Mouse (Mus musculus) T-helper 2 cell (primary cell): ENCODE data around the gene Pgls.

Experiments used
- in situ Hi-C: fragments of 300-600 bp; cut with MboI, MseI; formaldehyde crosslinking; loops from one replicate; pipeline ENCODE4 v1.15.1; 2025; ENCODE audit warnings: high pct_unique_total_duplicates

Gene Pgls

GRCm38 (mm10) chr8:71591471-71592373 is at the start of gene Pgls:
Gene Pgls, plus strand, starts transcription at chr8:71592176.
- in situ Hi-C loops, result no loop called here

GRCm38 (mm10) chr8:71542632-71543343 is 49.2 kb upstream of the Pgls start, which contains the start of gene Mvb12a:
Gene Mvb12a, plus strand, starts transcription at chr8:71542922.
- in situ Hi-C loops, result no loop called here

- in situ Hi-C loops, result no loop called here
These were observed 48.2 kb upstream of the Pgls start for GRCm38 (mm10) chr8:71543755-71544154.

GRCm38 (mm10) chr8:71545053-71545452 is 46.9 kb upstream of the Pgls start:
- in situ Hi-C loops, result no loop called here

GRCm38 (mm10) chr8:71547590-71547989 is 44.4 kb upstream of the Pgls start:
- in situ Hi-C loops, result no loop called here

- in situ Hi-C loops, result no loop called here
These were observed 41.2 kb upstream of the Pgls start for GRCm38 (mm10) chr8:71550754-71551153.

GRCm38 (mm10) chr8:71552770-71553169 is 39.2 kb upstream of the Pgls start:
- in situ Hi-C loops, result no loop called here

- in situ Hi-C loops, result no loop called here
These were observed 38.0 kb upstream of the Pgls start for GRCm38 (mm10) chr8:71554001-71554400.

GRCm38 (mm10) chr8:71554644-71555043 is 37.3 kb upstream of the Pgls start:
- in situ Hi-C loops, result no loop called here

GRCm38 (mm10) chr8:71558071-71558957 is 33.7 kb upstream of the Pgls start, which contains the start of gene Tmem221:
Gene Tmem221, minus strand, starts transcription at chr8:71558871.
- in situ Hi-C loops, result no loop called here

GRCm38 (mm10) chr8:71558958-71559690 is 32.9 kb upstream of the Pgls start:
- in situ Hi-C loops, result no loop called here

GRCm38 (mm10) chr8:71560071-71560470 is 31.9 kb upstream of the Pgls start:
- in situ Hi-C loops, result loop anchor here (5.0 kb wide), 2 partner anchors 37 to 72 kb away; partner anchors contain the start of gene Fam129c

- in situ Hi-C loops, result loop anchor here (5.0 kb wide), 2 partner anchors 37 to 72 kb away; partner anchors contain the start of gene Fam129c
These were observed 31.2 kb upstream of the Pgls start for GRCm38 (mm10) chr8:71560765-71561164.

- in situ Hi-C loops, result loop anchor here (5.0 kb wide), 2 partner anchors 36 to 71 kb away; partner anchors contain the start of gene Fam129c
These were observed 30.6 kb upstream of the Pgls start for GRCm38 (mm10) chr8:71561401-71561800.

GRCm38 (mm10) chr8:71562751-71563150 is 29.2 kb upstream of the Pgls start:
- in situ Hi-C loops, result loop anchor here (5.0 kb wide), 2 partner anchors 35 to 70 kb away; partner anchors contain the start of gene Fam129c

- in situ Hi-C loops, result loop anchor here (5.0 kb wide), 2 partner anchors 33 to 68 kb away; partner anchors contain the start of gene Fam129c
These were observed 28.0 kb upstream of the Pgls start for GRCm38 (mm10) chr8:71563992-71564391.

GRCm38 (mm10) chr8:71566501-71566900 is 25.5 kb upstream of the Pgls start, which contains the start of gene Nxnl1:
Gene Nxnl1, minus strand, starts transcription at chr8:71566601.
- in situ Hi-C loops, result loop anchor here (5.0 kb wide), 1 partner anchor 91 kb away; no protein-coding TSS in a partner anchor

GRCm38 (mm10) chr8:71567587-71567986 is 24.4 kb upstream of the Pgls start:
- in situ Hi-C loops, result loop anchor here (5.0 kb wide), 1 partner anchor 90 kb away; no protein-coding TSS in a partner anchor

GRCm38 (mm10) chr8:71568387-71568937 is 23.5 kb upstream of the Pgls start, which contains the start of gene Slc27a1:
Gene Slc27a1, plus strand, starts transcription at chr8:71568882.
- in situ Hi-C loops, result loop anchor here (5.0 kb wide), 1 partner anchor 89 kb away; no protein-coding TSS in a partner anchor

GRCm38 (mm10) chr8:71568941-71569340 is 23.0 kb upstream of the Pgls start:
- in situ Hi-C loops, result loop anchor here (5.0 kb wide), 1 partner anchor 88 kb away; no protein-coding TSS in a partner anchor
